Mouse (Mus musculus) Patski (cell line): Measurements from ENCODE around the gene Capns1. TPM values are rescaled to one million over a fixed set of nuclear protein-coding genes. Genes with fewer than 3 reads are reported as not detected.
"Not testable (repeated sequence)": the region's sequence is repeated elsewhere in the genome, so short reads cannot be mapped to it uniquely, and the experiment has no call there.

Experiments
- ATAC-seq: fragments of 100-300 bp; one replicate; pipeline ENCODE4 v1.8.0; 2021
- CTCF ChIA-PET: fragments of 350-600 bp; sonication (Branson Sonifier 250); formaldehyde crosslinking; loops from one replicate; lab custom pipeline; 2022; ENCODE audit warnings: inconsistent platforms; lab: Charles Lee
- POLR2A ChIA-PET: fragments of 350-600 bp; sonication (Branson Sonifier 250); formaldehyde crosslinking; loops from one replicate; lab custom pipeline; 2022; ENCODE audit warnings: antibody characterized with exemption, inconsistent platforms; lab: Charles Lee
- DNase-seq: peaks from one replicate; pipeline ENCODE4 v3.0.0-alpha.2; 2011; ENCODE audit warnings: low read depth, low spot score
- H3K27me3 ChIP-seq: fragments of 371-371 bp; one replicate; pipeline ENCODE4 v1.5.1; 2021
- CTCF ChIP-seq: fragments of 100-300 bp; IDR thresholded peaks from one replicate; pipeline ENCODE4 v1.5.1; 2021
- in situ Hi-C: fragments of 300-500 bp; cut with MboI; formaldehyde crosslinking; loops from 3 replicates; pipeline ENCODE4 v1.11.1; 2018; ENCODE audit warnings: low pct_unique_long_range_greater_than_20kb, mixed read lengths
- polyA plus RNA-seq: library from polyadenylated mRNA; unstranded; gene quantifications from one replicate; pipeline ENCODE4 v1.2.3, GENCODE M21; 2021

The Capns1 gene
- polyA plus RNA-seq, 1 experiment from 2014 or later = 456 TPM

DNA sequence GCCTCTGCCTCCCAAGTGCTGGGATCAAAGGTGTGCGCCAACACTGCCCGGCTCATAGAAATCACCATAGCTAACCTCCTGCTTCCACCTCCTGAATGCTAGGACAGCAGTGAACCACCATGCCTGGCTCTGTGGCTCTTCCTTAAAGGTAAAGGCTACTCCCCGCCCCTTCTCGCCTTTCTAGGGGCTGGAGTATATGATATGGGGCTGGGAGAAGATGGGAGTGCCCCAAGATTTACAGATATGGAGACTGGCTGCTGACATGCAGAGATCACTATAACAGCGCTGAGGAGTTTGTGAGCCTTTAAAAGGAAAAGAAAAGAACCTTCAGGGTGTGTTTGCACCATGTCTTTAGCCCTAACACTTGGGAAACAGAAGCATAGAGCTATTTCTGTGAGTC is 23.6 kb upstream of the Capns1 start:
- no peak for ATAC-seq

DNA sequence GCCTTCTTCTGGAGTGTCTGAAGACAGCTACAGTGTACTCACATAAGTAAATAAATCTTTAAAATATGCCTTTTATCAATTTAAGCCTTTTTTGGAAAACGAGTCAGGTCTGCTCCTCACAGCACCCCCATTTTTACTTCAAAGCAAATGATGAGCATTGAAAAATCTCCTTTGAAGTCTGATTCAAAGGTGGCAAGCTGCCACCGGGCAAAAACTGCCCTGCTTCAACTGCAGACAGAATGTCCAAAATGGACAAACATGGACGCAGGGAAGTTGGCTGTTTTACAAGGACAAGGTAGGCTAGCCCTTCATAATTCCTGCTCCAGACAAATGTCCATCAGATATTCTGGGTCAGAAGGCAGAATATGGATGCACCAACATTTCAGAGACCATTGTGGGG is 22.8 kb upstream of the Capns1 start:
- no peaks in the 10 kb centered on the region for H3K27me3 ChIP-seq
- in situ Hi-C loops = no loop called here
- ATAC-seq (no peak), DNase-seq (no peak)
- ChIA-PET POLR2A (no interaction called here), CTCF (no interaction called here)
- no peak for TF ChIP-seq CTCF

More for the DNA sequence above, 23.6 kb upstream of the Capns1 start:
- ChIA-PET CTCF (no interaction called here), POLR2A (no interaction called here)
- H3K27me3 ChIP-seq = no peaks in the 10 kb centered on the region
- in situ Hi-C loops = no loop called here
- no peak for TF ChIP-seq CTCF
- DNase-seq = no peak

DNA sequence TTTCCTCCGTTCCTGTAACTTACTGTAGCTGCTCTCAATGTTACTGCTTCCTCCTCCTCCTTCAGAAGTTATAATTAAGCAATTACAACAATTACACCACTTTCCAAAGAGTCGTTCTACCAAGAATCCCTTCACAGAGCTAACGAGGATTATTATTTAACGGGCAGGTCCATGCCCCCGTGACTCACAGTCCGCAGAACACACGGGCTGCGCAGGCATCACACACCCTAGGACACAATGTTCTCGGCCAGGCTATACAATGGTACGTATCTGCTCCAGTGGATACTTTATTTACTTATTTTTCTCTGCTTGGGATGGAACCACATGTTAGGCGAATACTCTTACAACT is 21.4 kb upstream of the Capns1 start:
- no peaks in the 10 kb centered on the region for H3K27me3 ChIP-seq
- ChIA-PET POLR2A (interaction anchor here (1.4 kb wide), 1 partner anchor 15 kb away, joined by 3 read pairs; no protein-coding TSS in a partner anchor), CTCF (interaction anchor here (1.2 kb wide), 2 partner anchors 11 to 16 kb away, joined by 3 to 4 read pairs; no protein-coding TSS in a partner anchor)
- TF ChIP-seq CTCF = no peak
- ATAC-seq = no peak
- in situ Hi-C loops = no loop called here
- DNase-seq = no peak

DNA sequence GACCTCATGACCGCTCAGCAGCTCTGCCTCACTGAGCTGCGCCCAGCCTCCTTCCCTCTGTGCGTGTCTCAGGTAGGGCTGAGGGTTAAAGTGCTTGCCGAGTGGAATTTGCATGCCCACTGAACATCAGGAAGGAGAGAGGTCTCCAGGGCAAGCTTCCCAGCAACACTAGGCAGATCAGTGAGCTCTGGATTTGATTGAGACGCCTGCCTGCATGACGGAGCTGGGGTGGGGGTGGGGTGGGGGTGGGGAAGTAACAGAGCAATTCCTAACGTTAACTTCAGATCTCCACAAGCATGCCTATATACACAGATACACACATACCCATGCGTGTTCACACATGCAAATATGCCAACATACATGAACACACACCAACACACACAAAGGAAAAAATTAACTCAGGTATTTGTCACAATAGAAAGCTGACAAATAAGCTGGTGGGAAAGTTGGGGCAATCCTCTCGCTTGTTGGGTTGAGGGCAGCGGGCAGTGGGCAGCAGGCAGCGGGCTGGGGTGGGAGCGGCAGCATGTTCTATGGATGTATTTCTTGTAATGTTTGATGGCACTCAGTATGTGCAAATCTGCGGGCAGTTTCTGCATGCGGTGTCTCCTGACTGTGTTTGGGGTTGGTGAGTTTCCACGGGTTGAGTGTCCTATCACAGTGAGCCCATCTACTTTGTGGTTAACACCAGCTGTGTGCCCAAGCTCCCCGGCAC is 20.8 kb upstream of the Capns1 start:
- in situ Hi-C loops = no loop called here

DNA sequence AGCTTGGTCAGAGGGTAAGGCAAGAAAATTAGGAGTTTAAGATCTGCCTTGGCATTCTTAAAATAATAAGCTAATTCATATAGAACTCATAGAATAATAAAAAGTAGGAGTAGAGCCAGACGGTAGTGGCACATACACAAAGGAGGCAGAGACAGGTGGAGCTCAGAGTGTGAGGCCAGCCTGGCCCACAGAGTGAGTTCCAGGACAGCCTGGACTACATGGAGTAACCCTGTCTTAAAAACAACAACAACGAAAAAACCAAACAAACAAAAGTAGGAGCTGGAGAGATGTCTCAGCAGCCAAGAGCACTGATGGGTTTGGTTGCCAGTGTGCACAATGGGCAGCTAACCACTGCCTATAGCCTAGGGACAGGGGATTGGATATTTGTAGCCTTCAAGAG is 18.7 kb upstream of the Capns1 start:
- TF ChIP-seq CTCF = no peak
- no peak for ATAC-seq
- DNase-seq = no peak
- H3K27me3 ChIP-seq = no peaks in the 10 kb centered on the region
- POLR2A ChIA-PET = interaction anchor here (1.1 kb wide), 1 partner anchor 12 kb away, joined by 3 read pairs; no protein-coding TSS in a partner anchor
- CTCF ChIA-PET = interaction anchor here (0.7 to 4.1 kb wide), 16 partner anchors 8 to 205 kb away, joined by 3 to 34 read pairs (median 4); partner anchors contain the start of genes Capns1, Polr2i and Wdr62
- in situ Hi-C loops = no loop called here

More for the DNA sequence above, 20.8 kb upstream of the Capns1 start:
- no peak for TF ChIP-seq CTCF
- DNase-seq (no peak), ATAC-seq (no peak)
- POLR2A ChIA-PET = interaction anchor here (1.4 kb wide), 1 partner anchor 15 kb away, joined by 3 read pairs; no protein-coding TSS in a partner anchor
- CTCF ChIA-PET = interaction anchor here (1.2 kb wide), 1 partner anchor 11 kb away, joined by 4 read pairs; no protein-coding TSS in a partner anchor
- H3K27me3 ChIP-seq = no peaks in the 10 kb centered on the region

DNA sequence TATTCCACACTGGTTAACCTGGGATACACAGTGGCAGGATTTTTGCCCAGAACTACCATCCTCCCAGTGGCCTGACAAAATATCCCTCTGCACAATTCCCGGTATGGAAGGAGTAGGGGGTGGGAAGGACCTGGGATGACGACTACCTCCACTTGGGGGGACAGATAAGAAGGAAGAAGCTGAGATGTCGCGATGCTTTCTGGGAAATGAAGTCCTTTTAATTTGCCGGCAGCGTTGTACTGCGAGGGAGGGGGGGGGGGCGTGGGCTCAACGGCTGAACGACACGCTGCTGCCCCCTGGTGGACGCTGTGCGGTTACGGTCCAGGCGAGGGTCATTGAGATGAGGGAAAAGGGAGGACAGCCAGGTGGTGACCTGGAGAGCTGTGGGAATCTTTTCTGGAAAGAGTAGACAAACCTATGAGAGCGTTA is 18.1 kb upstream of the Capns1 start:
- H3K27me3 ChIP-seq = no peaks in the 10 kb centered on the region
- ATAC-seq (peak; percentile 57), DNase-seq (no peak)
- ChIA-PET POLR2A (no interaction called here), CTCF (interaction anchor here (0.7 to 4.1 kb wide), 14 partner anchors 9 to 204 kb away, joined by 3 to 34 read pairs (median 4); partner anchors contain the start of genes Capns1, Polr2i and Wdr62)
- in situ Hi-C loops = no loop called here
- peak; percentile 75 for TF ChIP-seq CTCF

DNA sequence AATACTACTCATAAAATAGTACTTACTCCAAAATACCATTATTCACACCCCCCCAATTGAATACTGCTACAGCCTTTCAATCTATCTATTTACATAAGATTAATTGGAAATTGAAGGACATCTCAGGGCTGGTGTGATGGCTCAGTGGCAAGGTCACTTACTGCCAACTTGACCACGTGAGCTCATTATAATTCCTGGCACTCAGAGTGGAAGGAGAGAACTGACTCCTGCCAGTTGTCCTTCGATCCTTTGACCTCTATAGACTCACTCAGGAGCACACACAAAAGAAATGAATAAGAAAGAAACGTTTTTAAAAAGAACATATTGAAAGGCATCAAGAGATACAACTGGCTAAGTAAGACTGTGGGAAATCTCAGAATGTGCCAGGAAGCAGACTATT is 17.3 kb upstream of the Capns1 start:
- POLR2A ChIA-PET = no interaction called here
- DNase-seq (no peak), ATAC-seq (no peak)
- in situ Hi-C loops = no loop called here
- no peak for TF ChIP-seq CTCF
- H3K27me3 ChIP-seq = no peaks in the 10 kb centered on the region
- CTCF ChIA-PET = interaction anchor here (1.8 to 4.1 kb wide), 2 partner anchors 11 to 40 kb away, joined by 5 to 34 read pairs; no protein-coding TSS in a partner anchor

DNA sequence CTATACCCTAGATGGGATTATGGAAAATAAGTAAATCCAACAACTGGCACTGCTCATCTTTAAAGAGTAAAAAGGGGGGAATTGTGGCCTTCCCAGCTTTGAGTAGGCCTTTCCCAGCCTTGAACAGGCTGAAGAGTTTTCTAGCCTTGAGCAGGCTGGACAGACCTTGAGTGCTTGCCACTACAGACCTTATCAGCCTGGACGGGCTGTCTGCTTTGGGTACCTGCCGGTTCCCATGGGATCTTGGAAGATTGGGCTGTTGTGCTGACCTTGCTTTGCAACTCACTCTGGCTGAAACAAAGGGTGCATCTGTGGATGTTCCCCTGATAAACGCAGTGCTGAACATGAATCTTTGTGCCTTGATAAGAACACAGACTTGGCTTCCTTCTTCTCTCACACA is 15.3 kb upstream of the Capns1 start:
- in situ Hi-C loops = loop anchor here (5.0 kb wide), 1 partner anchor 42 kb away; no protein-coding TSS in a partner anchor
- DNase-seq (no peak), ATAC-seq (no peak)
- peaks cover under 1% of the 10 kb centered on the region for H3K27me3 ChIP-seq
- ChIA-PET POLR2A (no interaction called here), CTCF (no interaction called here)
- no peak for TF ChIP-seq CTCF

DNA sequence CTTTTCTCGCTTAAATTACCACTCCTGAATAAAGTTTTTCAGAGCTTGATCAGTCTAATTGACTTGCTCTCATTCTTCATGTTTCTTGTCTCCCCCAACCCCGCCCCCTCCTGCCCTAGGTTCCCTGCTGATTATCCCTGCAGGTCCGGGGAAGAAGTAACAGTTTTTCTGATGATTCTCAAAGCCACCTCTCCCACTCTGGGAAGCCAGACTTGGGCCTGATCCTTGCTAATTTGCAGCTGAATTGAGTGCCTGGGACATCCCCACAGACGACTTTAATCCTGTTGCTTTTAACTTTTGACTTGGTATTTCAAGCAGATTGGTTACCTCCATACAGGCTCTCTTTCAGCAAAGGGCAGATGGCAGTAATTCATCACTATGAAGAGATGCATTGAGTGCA is 12.4 kb upstream of the Capns1 start:
- ChIA-PET POLR2A (no interaction called here), CTCF (no interaction called here)
- ATAC-seq = no peak
- no peak for DNase-seq
- TF ChIP-seq CTCF = no peak
- in situ Hi-C loops = loop anchor here (5.0 kb wide), 1 partner anchor 39 kb away; no protein-coding TSS in a partner anchor
- H3K27me3 ChIP-seq = peaks cover 5% of the 10 kb centered on the region

DNA sequence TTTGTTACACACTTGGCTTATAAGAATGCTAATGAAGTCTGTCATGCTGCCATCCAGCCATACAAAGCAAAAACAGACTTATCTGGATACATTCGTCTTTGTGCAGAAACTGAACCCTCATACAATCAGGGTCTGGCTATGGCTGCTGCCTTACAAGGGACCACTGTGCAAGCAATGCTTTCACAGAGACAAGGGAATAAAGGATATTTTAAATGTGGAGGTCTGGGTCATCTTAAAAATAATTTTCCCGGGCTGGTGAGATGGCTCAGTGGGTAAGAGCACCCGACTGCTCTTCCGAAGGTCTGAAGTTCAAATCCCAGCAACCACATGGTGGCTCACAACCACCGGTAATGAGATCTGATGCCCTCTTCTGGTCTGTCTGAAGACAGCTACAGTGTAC is 7.8 kb upstream of the Capns1 start:
- DNase-seq, in situ Hi-C loops, POLR2A ChIA-PET, H3K27me3 ChIP-seq, ATAC-seq: not testable (repeated sequence)
- CTCF ChIA-PET = interaction anchor here (0.8 to 4.3 kb wide), 4 partner anchors 10 to 32 kb away, joined by 3 to 34 read pairs (median 18); no protein-coding TSS in a partner anchor
- peak; percentile 24 for TF ChIP-seq CTCF

DNA sequence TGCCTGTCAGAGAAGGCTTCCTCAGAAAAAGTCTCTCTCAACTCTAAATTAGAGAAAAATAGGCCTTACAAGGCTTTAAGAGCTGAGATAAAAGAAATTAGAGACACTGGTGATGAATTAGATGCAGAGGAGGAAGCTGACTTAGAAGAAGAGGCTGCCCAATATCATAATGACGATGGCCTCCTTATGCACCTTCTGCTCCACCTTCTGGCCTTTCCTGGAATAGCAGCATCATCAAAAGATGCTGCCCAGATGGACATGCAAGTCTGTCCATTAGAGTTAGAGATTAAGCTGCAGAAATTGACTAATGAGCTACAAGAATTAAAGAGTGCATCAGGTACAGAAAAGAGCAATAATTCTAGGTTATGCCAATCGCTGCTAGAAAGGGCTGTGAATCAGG is 6.8 kb upstream of the Capns1 start:
- ATAC-seq = no peak

More for the DNA sequence above, 6.8 kb upstream of the Capns1 start:
- no peak for DNase-seq
- H3K27me3 ChIP-seq = peaks cover 5% of the 10 kb centered on the region
- ChIA-PET CTCF (interaction anchor here (0.9 to 4.3 kb wide), 10 partner anchors 9 to 37 kb away, joined by 3 to 34 read pairs (median 5); partner anchors contain the start of gene Zfp146), POLR2A (interaction anchor here (0.8 to 1.1 kb wide), 2 partner anchors 12 to 15 kb away, joined by 3 read pairs; no protein-coding TSS in a partner anchor)
- TF ChIP-seq CTCF = peak; percentile 71
- in situ Hi-C loops = no loop called here
